Mouse (Mus musculus) cerebellum, adult 9-11 months (tissue): Measurements from ENCODE around the gene Slamf9.

ENCODE experiments used
- DNase-seq: peaks from one replicate; pipeline ENCODE4 v3.0.0; 2022

The Slamf9 gene

DNA sequence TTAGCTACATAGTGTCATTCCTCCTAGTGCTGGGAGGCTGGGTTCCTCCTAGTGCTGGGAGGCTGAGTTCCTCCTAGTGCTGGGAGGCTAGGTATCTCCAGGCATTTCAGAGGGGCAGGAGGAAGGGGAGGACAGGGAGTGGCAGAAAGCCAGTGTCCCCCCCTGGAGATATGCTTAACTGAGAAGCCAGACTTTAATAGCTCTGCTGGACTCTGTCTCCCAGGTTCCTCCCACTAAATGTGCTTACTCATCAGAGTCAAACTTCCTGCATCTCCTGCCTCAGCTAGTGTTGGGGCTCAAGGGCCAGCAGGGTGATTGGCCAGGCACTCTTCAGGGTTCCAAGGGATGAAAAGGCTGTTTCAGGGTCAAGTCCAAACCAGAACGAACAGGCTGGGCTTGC is 40.2 kb downstream of the Slamf9 start:
- no peak for DNase-seq

DNA sequence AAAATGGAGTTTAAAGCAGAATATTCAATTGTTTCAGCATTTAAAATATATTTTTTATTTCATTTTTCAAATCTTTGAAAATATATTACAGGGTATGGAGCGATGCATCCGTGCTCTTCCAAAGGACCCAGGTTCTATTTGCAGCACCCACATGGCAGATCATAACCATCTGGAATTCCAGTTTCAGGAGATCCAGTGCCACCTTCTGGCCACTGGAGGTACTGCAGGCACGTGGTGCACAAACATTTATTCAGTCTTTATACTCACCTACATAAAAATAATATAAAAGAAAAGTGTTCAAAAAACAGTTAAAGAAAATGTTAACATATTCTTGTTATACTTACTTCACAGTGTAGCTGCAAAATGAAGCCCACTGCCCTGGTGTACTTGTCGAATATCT is 42.9 kb downstream of the Slamf9 start:
- DNase-seq: no peak

DNA sequence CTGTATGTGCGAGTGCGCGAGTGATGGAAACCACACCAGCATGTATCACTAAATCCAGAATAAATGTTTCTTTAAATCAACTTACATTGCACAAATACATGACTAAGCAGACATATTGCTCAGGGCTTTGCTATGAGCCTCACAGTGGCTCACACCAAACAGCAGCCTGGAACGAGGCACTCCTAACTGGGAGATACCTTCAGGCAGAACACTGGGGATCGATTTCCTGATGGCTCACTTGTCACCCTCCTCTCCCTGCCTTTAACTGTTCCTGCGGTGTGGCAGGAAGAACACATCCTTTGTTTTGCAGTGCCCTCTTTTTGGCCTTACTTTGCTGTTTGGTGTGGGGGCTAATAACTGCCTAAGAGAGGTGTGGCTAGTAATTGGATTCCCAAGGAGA is 44.5 kb downstream of the Slamf9 start:
- no peak for DNase-seq

DNA sequence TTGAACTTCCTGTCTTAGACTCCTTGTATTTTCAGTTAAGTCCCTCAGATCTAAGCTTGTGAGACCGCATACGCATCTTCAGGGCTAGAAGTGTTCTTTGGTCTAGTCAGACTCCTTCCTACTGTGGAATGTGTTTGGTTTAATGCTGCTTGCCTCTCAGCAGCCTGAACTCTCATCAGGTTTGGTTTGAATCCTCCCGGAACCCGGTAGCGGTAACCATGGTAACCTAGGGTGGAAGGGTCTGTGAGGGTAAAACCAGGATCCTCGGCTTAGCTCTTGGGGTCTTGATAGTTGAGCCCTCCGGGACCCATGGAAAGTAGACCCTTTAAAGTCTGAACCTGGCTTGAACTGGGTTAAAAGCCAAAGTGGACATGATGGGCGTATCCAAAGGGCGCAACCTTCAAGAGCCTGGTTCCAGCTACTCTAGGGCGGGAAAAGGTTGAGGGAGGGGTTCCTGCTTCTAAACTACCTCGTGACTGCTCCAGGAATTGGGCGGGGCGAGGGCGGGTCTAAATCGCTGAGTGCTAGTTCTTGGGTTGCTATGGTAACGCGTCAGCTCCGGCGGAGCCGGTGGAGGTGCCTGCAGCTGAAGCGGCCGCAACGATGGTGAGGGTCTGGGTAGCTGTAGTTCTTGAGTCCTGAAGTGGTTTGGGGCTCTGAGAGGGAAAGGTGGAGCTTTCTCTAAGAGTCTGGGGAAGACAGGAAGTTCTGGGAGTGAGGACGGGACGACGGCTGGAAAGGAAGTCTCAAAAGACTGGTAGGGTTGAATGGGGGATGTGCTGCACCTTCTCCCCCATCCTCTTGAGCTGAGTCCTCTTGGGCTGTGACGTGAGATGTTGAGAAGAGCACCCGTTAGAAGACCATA is 45.6 kb downstream of the Slamf9 start, which contains the start of gene Cfap45:
TSS of gene Cfap45 (plus strand) at position 226 of the 865 bp plus-strand sequence.
- DNase-seq: no peak

DNA sequence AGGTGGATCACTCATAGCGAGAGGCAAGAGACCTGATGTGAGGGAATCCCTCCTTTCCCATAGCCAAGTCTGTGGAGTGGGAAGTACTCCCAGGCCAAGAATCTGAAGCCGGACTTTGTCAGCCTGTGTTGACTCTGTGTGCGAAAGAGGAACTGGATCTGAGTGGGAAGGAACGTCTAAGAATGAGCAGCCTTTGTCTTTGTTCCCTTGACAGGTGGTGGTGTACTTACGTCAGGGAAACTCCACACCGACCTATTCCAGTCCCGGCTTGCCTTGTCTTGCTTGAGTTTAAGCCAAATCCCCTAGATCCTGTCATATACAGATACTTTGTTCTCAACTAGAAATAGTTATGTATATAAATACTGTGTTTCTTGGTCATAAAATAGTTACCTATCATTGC is 47.4 kb downstream of the Slamf9 start:
- DNase-seq: no peak

DNA sequence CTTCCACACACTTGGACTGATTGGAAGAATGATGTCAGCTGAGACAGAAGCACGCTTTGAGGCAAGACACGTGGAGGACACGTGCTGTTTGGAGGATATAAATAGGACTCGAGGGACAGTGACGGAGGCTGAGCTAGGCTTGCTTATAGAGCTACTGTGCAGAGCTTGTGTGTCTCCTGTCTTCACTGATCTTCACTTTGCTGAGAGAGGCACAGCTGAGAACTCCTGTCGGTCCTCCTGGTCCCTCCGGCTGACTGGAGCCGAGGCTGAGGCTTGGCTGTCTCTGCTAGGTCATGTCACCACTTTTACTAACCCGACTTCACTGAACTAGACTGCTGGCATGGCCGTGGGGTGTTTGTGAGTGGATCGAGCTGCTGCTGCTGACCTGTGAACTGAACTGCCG is 48.5 kb downstream of the Slamf9 start:
- no peak for DNase-seq

DNA sequence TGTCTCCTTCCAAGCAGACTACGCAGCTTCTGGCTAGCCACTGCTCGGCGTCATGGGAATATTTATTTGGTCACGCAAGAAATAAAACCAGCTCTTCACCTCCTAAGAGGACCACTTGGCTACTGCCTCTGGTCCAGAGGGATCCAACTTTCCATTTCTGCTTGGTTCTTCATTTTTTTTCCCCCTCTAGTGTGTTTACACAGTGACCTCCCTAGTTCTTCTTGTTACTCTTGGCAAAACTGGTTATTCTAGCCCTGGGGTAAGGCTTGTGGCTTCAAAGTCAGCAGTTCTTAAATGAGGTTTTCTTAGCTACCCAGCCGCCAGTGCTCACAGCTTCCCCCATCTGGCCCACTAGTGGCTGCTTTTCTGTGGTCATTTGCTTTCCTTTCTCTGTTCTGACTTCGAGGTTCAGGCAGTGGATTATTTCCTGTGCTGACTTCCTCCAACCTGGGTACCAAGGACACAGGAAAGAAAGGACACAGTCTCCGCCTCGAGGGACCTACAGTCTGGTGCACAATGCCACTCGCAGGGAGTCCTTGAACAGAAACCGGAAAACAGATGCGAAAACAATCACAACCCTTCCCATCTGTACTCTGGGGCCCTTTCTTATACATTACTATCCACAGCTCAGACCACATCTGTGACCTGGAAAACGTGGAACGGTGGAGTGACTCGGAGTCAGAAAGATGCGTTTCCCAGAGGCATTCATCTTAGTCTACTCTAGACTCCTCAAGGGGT is 50.0 kb downstream of the Slamf9 start:
- no peak for DNase-seq

DNA sequence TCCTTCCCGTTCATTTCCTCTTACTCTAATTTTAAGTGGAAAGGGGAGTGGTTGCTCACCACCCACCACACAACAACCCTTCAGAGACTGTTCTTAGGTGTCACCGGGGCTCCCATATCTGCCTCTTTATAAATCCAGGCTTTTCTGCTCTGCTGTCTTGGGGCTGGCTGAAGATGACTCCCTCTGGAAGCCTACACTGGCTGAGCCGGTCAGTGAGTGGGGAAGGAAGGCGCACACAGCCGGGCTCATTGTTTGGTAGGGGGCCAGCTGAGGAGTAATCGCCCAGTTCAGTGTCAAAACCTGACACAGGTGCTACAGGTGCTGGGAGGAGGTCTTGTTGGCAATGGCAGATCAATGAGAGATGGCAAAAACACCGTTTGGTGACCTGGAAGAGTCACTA is 50.8 kb downstream of the Slamf9 start:
- no peak for DNase-seq

DNA sequence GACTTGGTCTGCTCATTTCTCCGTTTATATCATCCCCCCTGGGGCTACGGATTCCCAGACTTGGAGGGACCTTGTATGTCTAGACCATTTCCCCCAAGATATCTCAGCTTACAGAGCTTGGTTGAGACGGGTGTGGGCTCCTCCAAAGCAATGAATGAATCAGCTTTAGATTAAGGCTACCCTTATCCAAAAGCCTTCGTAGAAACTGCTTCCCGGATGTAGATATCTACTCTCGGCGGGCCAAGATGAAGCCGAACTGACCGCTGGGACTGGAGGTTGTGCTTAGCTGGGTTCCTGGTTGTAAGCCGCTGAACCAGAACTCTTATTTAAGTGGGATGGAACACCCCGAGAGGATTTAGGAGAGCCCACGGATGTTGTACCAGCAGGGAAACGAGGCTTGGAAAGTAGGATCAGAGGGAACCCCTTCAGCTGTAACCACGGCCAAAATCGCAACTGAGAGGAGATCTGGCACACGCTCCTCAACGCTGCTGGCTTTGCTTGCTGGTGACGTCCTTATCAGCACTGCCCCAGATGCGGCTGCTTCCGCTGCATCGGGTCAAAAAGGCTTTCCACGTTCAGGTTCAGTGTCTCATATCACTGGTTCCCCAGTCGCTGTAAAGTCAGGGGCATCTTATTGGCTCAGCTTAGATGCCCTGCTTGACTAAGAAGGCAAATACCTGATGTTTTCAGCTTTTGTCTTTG is 51.4 kb downstream of the Slamf9 start:
- DNase-seq: no peak

DNA sequence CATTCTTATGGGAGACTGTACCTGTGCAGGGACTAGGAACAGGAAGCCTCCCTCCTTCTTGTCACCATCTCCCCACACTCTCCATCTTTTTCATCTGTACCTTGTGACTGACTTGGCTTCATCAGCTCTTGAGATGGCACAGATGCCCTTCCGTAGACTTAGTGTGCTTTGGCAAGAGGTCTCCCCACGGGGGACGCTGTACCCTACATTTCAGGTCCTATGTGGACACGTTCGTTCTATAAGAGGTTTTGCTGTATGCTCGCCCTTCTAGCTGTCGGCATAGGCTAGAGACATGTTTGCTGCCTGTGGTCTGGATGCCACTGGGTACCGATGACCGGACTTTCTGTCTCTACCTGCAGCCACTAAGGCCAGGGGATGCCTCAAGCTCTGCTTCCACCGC is 52.3 kb downstream of the Slamf9 start:
- DNase-seq: no peak
